Mouse (Mus musculus) ES-E14 (cell line): ENCODE data around the gene Gne. TPM values are rescaled to one million over a fixed set of nuclear protein-coding genes. Genes with fewer than 3 reads are reported as not detected.

ENCODE experiments used
- DNase-seq: peaks from one replicate; pipeline ENCODE4 v3.0.0-alpha.2; 2013; ENCODE audit warnings: low read depth, low spot score
- H3K27ac ChIP-seq: 2 replicates; pipeline ENCODE4 v1.5.1; 2012; ENCODE audit warnings: low read depth, mild to moderate bottlenecking, low read length, moderate library complexity, mixed read lengths; ENCODE audit not compliant: poor library complexity, insufficient read depth, severe bottlenecking
- H3K36me3 ChIP-seq: 2 replicates; pipeline ENCODE4 v1.6.1; 2012; ENCODE audit warnings: mild to moderate bottlenecking, low read length, moderate library complexity, mixed read lengths; ENCODE audit not compliant: control insufficient read depth, poor library complexity, insufficient read depth, severe bottlenecking
- H3K4me1 ChIP-seq, 2 experiments: fragments of 150-350 bp in 1 of 2; sonication (generic) in 1 of 2; 2 replicates each; pipeline ENCODE4 v1.6.1; 2012; ENCODE audit warnings: low read length in 2 of 2, mild to moderate bottlenecking in 1 of 2, mixed read lengths in 1 of 2; ENCODE audit not compliant: control insufficient read depth in 2 of 2, insufficient read depth in 2 of 2, poor library complexity in 1 of 2
- H3K4me3 ChIP-seq, 2 experiments: fragments of 150-350 bp in 1 of 2; sonication (generic) in 1 of 2; 2 replicates each; pipeline ENCODE4 v1.5.1; 2012; ENCODE audit warnings: low read length in 2 of 2, low read depth in 1 of 2, mild to moderate bottlenecking in 1 of 2, mixed read lengths in 1 of 2; ENCODE audit not compliant: insufficient read depth in 1 of 2, poor library complexity in 1 of 2, severe bottlenecking in 1 of 2
- H3K9ac ChIP-seq: 2 replicates; pipeline ENCODE4 v1.6.1; 2012; ENCODE audit warnings: low read depth, mild to moderate bottlenecking, low read length, mixed read lengths; ENCODE audit not compliant: poor library complexity, insufficient read depth, severe bottlenecking
- H3K9me3 ChIP-seq: fragments of 150-350 bp; sonication (generic); 2 replicates; pipeline ENCODE4 v1.6.1; 2012; ENCODE audit warnings: low read depth, mild to moderate bottlenecking, low read length; ENCODE audit not compliant: control insufficient read depth, insufficient read depth
- CHD2 ChIP-seq: IDR thresholded peaks from 2 replicates; pipeline ENCODE4 v1.6.1; 2014; ENCODE audit warnings: mild to moderate bottlenecking, low read depth, low read length, inconsistent platforms
- HCFC1 ChIP-seq: IDR thresholded peaks from 2 replicates; pipeline ENCODE4 v1.6.1; 2012; ENCODE audit warnings: low read length, inconsistent platforms, borderline replicate concordance; ENCODE audit not compliant: insufficient read depth
- MAFK ChIP-seq: IDR thresholded peaks from 2 replicates; pipeline ENCODE4 v1.6.1; 2014; ENCODE audit warnings: mild to moderate bottlenecking, low read depth, low read length, inconsistent platforms; ENCODE audit not compliant: insufficient read depth
- ZC3H11A ChIP-seq: IDR thresholded peaks from 2 replicates; pipeline ENCODE4 v1.6.1; 2012; ENCODE audit warnings: low read depth, mild to moderate bottlenecking, inconsistent platforms, low read length, borderline replicate concordance
- ZNF384 ChIP-seq: IDR thresholded peaks from 2 replicates; pipeline ENCODE4 v1.6.1; 2012; ENCODE audit warnings: low read depth, low read length, inconsistent platforms
- in situ Hi-C, 2 experiments: fragments of 600-800 bp; cut with MboI; formaldehyde crosslinking; loops; one replicate each; pipeline ENCODE4 v1.15.1; 2025; ENCODE audit warnings: low sequenced_read_pairs in 2 of 2, inconsistent platforms in 1 of 2; ENCODE audit not compliant: unreplicated experiment in 2 of 2
- total RNA-seq: library from RNA; depleted of rRNA; stranded (reverse); fragments of 300-350 nt; gene quantifications from 2 replicates; pipeline ENCODE4 v1.2.3, GENCODE M21; 2012

Gne gene
- total RNA-seq, 1 experiment = 20.5 TPM

- H3K9ac ChIP-seq = peak overlapping the region; percentile 98
- in situ Hi-C loops = no loop called here
- DNase-seq = no peak
- H3K36me3 ChIP-seq = peaks cover 19% of the 10 kb centered on the region
- peak overlapping the region; percentile 81 to 95 for H3K4me3 ChIP-seq
- H3K4me1 ChIP-seq = peaks cover 0 to 14% of the 10 kb centered on the region in 2 experiments; a peak in 3 of 4 replicates
- H3K27ac ChIP-seq = 0 out of 2 replicates have a peak overlapping the region, but pooled peaks have one; percentile 16
- TF ChIP-seq MAFK (no peak), HCFC1 (no peak), CHD2 (no peak), ZNF384 (no peak), ZC3H11A (no peak)
- H3K9me3 ChIP-seq = no peaks in the 10 kb centered on the region
Measured at GRCm38 (mm10) chr4:44013391-44014070, 70.4 kb downstream of the Gne start.

GRCm38 (mm10) chr4:44012376-44013367 is 71.3 kb downstream of the Gne start:
- Histone ChIP-seq H3K4me3 (peak overlapping the region; percentile 81 to 95), H3K36me3 (peaks cover 16% of the 10 kb centered on the region), H3K27ac (peak overlapping the region; percentile 68), H3K9me3 (no peaks in the 10 kb centered on the region), H3K4me1 (peaks cover 0 to 14% of the 10 kb centered on the region in 2 experiments; a peak in 3 of 4 replicates), H3K9ac (peak overlapping the region; percentile 98)
- DNase-seq = peak; percentile 95
- in situ Hi-C loops = no loop called here
- TF ChIP-seq HCFC1 (peak; percentile 61; the same call in 1 of the 2 replicates), CHD2 (no peak)

- H3K36me3 ChIP-seq = peaks cover 14% of the 10 kb centered on the region
- DNase-seq = no peak
- H3K27ac ChIP-seq = peak overlapping the region; percentile 68; the same call in 1 of the 2 replicates
- peak overlapping the region; percentile 76; the same call in 1 of the 2 replicates for H3K9ac ChIP-seq
- H3K4me1 ChIP-seq = peaks cover 0 to 14% of the 10 kb centered on the region in 2 experiments; a peak in 3 of 4 replicates
- TF ChIP-seq MAFK = no peak
- peak; percentile 83 for TF ChIP-seq ZNF384
- H3K9me3 ChIP-seq = no peaks in the 10 kb centered on the region
- H3K4me3 ChIP-seq = peak overlapping the region; percentile 81 to 95
- in situ Hi-C loops = no loop called here
Measured at GRCm38 (mm10) chr4:44011799-44012198, 72.2 kb downstream of the Gne start.

GRCm38 (mm10) chr4:44010893-44011292 is 73.1 kb downstream of the Gne start:
- Histone ChIP-seq H3K9ac (peak overlapping the region; percentile 39; the same call in 1 of the 2 replicates), H3K9me3 (no peaks in the 10 kb centered on the region), H3K27ac (no peak overlapping the region), H3K36me3 (peaks cover 11% of the 10 kb centered on the region), H3K4me3 (peak overlapping the region in 1 of 2 experiments; percentile 41; a peak in 1 of 4 replicates), H3K4me1 (peaks cover 0 to 14% of the 10 kb centered on the region in 2 experiments; a peak in 3 of 4 replicates)
- TF ChIP-seq ZNF384 (no peak), MAFK (no peak), ZC3H11A (no peak), HCFC1 (no peak), CHD2 (no peak)
- DNase-seq = no peak
- in situ Hi-C loops = no loop called here
